Mouse (Mus musculus) thymus, postnatal 4 days (tissue): ENCODE measurements at regions not wholly inside any gene's neighbourhood (a gene's known extent, or its start where the extent isn't known, plus 50 kb on each side); places are given as distances from the start of the nearest gene placed in this dataset.
A peak's percentile ranks its signal among the peaks of the same experiment; 100 is the strongest.
"Not testable (repeated sequence)": the region's sequence is repeated elsewhere in the genome, so short reads cannot be mapped to it uniquely, and the experiment has no call there.

Source experiments
- DNase-seq: peaks from one replicate; pipeline ENCODE4 v3.0.0; 2021

DNA sequence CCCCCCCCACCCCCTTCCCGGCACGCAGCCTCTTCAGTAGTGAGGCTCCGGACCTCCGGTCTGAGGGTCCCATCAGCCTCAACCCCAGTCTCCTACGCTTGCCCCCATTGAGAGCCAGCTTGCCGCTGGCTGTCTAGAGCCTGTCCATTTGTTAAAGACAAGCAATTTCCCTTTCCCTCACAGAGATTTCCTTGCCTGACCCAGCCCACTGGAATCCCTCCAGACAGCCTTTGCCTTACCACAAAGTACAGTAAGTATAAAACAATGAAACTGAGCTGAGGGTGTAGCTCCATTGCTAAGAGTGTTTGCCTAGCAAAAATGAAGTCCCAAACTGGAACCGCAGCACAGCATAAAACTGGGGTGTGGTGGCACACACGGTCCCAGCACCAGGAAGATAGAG lies 252.4 kb upstream of the Jarid2 start:
- no peak for DNase-seq

DNA sequence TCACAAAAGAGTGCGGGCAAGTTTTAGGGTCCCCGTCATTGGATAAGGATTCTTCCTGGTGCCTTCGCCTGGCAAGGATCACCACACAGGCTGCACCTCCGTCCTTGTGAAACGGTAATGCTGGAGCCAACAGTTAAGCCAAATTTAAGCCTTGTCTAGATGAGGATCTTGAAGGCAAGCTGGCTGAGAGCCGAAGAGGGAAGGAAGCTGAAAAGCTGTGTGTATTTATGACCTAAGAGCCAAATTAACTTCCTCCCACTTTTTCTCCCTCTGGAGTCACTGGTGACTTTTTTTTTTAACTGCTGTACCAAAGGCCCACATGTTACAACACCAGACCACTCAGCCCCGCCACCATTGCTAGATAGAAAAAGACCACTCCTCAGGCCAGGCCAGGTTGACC lies 249.1 kb upstream of the Jarid2 start:
- no peak for DNase-seq

DNA sequence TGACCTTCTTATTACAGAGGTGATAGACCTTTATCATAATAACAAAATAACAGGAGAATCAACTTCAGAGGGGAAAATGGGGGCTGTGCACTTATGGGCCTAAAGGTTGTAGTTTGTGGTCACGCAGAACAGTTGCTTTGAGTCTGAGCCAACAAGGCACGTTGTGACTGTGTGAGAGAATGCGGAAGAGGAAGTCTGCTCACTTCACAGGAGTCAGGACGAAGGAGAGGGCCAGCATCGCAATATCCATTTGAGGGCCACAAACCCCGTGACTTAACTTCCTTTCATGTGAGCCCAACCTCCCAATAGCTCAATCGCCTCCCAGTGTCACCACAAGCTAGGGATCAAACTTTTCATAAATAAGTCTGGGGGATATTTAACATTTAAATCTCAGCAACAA lies 246.6 kb upstream of the Jarid2 start:
- no peak for DNase-seq

DNA sequence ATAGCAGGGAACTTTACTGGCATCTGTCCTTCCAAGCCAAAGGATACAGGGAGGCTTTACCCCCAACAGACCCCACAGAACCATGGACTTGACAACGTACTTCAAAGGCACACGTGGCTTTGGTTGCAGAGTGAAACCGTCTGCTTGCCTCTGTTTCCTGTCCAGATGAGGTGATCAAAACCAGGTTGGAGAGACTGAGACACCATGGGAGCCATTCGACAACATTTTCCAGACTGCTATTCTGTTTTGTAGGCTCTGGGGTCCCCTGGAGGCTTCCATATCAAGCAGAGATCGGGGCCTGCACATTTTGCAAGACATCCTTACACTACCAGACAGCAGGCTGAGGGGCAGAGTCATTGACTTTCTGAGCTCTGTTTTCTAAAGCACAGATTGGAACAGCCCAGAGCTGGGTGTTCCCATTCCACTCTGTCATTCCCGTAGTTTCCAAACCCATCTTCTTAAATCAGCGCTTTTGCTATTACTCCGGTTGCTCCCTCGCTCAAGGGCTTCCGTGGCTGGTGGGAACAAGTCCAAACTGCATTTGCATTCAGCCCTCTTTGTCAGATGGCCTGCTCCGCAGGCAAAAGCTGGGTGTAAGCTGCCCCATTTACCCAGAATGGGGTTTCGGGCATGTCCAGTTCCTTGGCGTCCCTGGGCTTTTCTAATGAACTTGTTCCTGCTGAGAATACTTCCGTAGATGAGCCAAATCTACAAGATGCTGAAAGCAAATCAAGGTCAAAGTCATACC lies 244.5 kb upstream of the Jarid2 start:
- DNase-seq, result no peak

DNA sequence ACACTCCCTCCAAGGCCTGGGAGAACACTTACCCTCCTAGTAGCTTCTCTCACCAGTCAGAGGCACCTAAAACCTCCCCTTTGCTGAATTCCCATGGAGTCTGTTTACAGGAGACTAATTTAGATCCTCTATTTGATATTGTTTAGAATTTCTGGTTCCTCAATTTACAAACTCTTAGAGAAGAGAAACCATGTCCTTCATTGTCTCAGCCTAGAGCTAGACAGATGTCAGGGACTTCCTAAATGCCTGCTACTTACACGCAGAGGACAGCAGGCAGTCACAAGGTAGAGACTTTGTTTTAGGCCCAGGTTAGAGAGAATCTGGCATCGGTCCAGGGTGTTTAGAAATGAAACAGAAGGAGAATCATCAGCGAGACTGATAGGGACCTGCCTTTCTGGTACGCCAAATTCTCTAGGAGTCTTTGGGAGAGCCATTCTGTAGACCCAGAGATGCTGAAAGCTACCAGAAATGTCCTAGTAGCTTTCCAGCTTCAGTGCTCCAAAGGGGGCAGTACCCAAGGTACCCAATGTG lies 238.3 kb upstream of the Jarid2 start:
- no peak for DNase-seq

DNA sequence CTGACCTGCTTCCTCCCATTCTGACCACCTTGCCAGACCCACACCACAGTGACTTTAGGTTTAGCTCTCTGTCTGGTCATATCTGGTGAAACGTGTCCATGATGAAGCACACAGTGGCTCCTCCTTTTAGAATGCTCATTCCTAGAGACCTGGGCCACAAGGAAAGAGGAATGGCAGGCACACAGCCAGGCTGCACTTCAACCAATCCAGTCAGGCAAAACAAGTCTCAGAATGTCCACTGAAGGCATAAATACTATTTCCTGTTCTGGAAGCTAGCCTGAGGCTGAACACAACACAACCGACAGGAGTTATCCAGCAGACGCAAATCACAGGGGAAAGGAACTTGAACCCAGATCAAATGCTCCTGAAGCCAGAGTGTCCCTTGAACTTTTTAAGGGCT lies 235.4 kb upstream of the Jarid2 start:
- DNase-seq, result no peak

DNA sequence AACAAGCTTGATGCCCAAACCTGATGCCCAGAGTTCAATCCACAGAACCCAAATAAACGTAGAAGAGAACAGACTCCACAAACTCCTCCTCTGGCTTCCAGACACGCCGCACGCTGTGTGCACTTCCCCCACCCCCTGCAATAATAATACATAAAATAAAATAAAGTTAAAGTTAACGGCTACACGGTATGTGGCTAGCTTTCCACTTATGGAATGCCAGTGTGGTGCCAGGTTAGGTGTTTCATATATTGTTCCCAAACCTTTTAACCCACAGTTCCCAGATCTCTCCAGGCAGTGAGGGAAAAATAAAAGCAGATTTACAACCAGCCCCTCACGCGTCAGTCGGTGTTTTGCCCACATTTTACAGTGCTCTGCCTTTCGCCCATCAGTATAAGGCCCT lies 233.8 kb upstream of the Jarid2 start:
- no peak for DNase-seq

DNA sequence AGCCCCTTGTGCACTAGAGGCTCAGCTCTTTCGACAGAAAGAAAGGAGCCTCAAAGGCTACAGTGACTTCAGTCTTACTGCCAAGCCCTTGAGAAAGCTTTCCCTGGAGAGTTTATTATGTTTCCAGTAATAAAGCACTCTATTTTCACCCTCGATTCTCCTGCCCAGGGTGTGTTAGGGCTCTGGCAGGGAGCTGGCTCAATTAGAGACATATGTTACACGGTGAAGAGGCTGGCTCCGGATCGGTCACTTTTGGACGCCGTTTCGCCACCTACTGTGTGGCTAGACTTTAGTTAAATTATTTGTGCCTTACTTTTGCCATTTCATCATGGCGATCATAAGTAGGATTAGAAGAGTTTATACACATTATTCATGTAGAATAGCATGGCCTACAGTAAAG lies 232.7 kb upstream of the Jarid2 start:
- no peak for DNase-seq

DNA sequence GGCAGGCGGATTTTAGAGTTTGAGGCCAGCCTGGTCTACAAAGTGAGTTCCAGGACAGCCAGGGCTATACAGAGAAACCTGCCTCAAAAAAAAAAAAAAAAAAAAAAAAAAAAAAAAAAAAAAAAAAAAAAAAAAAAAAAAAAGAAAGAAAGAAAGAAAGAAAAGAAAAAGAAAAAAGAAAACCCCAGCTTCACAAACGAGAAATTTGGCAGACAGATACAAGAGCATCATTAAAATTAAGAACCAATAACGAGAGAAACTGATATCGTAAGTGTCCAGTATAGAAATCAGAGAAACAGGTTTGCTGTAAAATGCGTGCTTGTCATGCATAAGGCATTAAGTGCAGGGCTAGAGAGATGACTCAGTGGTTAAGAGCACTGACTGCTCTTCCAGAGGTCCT lies 228.4 kb upstream of the Jarid2 start:
- DNase-seq, result not testable (repeated sequence)

DNA sequence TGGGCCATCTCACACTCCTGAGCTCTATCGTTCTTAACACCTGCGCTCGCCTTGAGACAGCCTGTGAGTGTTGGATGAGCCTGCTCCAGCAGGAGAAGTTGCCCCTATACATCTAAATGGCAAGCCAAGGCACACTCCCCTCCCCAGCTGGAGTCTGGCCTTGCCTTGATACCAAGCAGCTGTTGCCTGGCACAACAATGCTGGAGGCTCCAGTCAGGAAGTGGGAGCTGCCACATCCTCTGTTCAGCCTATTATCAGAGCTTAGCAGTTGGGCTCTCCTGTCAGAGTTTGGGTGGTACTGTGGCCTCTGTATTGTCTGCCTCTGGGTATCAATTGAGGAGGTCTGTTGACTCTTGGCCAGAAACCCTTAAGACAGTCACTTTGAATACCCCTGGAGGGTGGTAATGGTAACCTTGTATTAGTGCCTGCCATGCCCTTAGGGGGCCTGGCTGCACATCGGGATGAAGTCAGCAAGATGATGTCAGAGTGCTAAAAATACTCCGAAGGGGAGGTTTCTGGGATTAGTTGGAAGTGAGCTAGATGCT lies 227.4 kb upstream of the Jarid2 start:
- DNase-seq, result peak; percentile 68

DNA sequence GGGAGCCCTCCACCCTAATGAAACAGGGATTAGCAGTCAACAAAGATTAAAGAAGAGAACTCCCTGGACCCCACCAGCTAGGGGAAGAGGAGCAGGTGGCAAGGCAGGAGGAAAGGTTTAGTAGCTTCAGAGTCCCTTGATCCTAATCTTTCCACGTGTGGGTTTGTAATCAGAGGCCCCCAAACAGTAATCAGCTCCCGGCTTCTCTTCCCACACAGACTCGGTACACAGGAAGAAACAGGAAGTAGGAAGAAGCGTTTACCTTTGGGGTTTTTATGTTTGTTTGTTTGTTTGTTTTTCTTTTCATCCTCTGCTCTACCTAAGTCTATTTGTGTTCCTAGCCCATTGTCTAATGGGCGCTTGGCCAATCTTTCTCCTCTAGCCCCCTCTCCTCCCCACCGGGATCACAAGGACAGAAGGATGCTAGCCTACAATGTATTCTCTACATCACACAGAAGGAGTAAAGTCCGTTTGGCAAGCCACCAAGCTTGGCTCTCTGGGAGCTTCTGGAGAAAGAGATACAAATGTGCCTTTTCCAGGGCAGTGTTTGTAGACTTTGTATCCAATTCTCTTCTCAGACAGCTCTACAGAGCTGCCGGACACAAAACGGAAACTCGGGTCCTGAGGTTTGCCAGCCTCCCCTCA lies 226.5 kb upstream of the Jarid2 start:
- no peak for DNase-seq

DNA sequence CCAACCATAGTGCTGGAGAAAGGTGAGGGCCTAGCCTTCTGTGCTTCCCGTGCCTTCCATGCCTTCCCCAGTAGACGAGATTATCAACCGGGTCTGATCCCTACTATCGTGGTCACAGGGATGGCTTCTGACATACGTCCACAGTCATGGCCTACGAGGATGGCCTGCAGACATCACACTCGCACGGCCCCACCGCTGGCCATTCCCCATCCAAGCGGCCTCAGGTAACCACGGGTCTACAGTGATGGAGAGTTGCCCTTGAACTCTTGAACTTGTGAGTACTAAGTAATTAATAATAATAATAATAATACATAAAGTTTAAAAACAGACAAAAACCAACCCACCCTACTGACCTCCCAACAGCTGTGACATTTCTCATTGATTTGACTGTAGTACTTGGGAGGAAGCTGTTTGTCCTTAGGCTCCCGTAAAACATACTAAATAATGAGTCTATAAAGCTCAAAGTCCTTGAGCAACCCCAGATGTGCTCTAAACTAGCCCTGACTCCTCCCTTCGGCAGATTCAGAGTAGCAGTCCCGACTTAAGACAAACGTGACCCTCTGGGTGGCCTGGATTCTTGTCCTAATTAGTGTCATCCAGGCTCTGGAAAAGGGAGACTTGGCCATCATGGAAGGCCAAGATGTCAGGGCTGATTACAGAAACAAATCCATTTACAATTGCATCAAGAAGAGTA lies 225.9 kb upstream of the Jarid2 start:
- no peak for DNase-seq

DNA sequence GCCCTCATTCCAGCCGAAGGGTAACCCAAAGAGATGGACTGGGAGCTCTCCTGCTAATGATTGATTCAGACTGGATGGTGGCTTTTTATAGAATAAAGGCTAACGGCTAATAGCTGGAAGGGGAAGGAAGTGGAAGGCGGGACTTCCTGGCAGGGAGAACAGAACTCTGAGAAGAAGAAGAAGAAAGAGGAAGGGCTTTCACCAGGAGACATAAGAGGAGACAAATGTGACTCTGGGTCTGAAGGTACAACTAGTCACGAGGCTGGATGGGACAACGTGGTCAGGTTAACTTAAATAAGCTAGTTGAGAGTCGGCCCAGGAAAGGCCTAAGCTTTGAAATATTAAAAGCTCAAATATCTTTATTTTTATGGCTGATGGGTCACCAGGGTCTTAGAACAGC lies 224.8 kb upstream of the Jarid2 start:
- no peak for DNase-seq

DNA sequence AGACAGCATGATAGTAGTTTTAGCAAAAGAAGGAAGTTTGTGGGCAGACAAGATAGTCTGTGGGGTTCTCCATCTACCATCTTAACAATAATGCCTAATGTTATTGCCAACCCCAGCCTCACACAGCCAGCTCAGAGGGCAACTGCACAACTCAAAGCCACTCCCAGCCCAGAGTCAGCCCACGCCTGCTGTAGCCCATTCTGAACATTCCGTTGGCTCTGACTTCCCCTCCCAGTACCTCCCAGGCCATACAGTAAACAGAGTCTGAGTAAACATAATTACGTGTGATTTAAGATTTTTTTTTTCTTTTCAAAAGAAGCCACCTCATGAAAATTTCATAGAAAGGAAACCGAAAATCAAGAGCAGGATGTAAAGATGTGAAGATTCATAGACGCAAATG lies 222.3 kb upstream of the Jarid2 start:
- no peak for DNase-seq

DNA sequence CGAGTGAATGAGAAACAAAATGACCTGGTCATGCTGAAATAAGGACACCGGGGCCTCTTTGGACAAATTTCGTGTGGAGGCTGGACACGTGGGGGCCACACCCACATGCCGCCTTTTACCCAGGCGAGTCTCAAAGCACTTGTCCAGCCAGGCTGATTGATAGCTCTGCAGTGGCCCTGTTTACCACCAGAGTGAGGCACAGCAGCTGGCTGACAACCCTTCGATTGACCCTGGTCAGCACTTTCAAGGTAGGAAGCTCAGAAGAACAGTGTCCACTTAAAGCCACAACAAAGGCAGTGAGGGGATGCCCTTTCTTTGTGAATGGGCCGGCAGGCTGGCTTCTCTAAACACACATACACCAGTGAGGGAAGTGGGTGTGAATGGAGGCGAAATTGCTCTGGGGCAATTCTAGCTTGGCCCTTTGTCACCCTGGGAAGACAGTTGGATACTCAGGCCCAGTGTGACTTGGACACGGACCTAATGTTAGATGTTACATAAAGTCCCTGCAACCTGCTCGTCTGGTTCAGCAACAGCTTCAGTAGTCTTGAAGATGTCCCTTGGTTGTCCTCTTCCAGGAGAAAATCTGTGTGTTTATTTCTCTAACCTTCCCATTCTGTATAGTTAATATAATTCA lies 219.6 kb upstream of the Jarid2 start:
- no peak for DNase-seq

DNA sequence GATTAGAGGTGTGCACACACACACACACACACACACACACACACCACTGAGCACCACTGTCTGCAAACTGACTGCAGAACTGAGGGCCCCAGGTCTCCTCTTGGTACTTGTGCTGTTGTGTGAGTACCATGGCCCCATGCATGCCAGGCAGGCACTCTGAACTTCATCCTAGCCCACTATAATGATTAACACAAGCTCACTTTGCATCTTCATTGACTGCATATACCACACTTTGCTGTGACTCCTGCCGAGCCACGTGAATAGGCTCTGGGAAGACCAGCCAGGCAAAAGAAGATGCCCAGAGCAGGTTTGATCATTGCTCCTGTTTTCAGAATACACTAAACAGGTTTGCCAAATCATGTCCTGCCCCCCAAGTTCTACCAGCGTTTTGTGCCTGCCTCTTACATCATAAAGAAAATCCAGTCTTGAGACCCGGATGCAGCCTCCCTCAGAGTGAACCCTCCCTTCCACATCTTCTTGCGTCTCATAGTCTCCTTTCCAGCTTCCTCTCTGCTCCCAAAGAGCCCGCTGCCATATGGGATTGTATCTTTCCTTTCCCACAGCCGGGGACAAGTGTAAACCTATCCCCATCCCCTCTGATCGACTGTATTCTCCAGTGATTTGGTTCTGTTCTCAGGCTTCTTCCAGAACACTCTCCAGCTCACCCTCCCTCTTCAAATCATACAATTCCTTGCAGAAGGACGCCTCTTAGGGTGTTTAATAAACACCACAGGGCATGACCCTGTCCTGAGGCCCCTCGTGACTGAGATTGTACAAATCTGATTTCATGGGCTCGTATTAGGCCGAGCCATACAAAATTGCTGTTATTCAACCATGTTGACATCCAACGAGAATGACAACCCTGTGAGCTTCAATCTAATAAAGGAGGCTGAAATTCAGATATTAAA lies 215.6 kb upstream of the Jarid2 start:
- no peak for DNase-seq

DNA sequence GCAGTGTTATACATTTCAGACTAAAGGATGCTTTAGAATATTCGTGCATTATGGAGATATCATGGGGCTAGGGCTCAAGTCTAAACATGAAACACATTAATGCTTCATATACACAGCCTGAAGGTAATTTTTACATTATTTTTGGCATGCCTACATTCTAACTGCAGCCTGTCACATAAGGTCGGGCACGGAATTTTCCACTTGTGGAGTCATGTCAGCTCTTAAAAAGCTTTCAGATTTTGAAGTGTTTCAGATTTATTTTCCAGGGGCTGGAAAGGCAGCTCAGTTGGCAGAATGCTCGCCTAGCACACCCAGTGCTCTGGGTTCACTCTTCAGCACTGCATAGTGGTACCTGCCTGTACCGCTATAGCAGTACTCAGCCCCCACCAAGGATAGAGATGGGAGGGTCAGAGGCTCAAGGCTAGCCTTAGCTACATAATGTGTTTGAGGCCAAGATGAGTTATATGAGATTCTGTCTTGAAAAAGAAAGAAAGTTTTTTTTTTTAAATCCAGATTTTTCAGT lies 214.6 kb upstream of the Jarid2 start:
- DNase-seq, result no peak

DNA sequence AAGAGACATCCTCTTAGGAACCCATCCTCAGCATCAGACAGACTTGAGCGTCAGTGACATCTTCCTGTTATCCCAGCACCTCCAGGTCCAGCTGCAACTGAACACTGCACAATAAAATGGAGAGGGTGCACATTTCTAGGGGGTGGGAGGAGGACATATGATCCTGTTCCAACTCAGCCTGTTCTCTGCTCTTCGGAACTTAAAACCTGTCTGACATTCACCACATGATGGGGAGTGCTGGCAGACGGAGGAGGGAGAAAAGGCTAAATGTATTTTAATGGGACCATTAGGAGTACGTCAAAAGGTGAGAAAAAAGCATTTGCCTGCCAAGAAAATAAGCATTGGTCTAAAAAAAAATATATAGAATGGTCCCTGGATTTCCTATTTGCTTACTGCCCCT lies 212.4 kb upstream of the Jarid2 start:
- DNase-seq, result no peak

DNA sequence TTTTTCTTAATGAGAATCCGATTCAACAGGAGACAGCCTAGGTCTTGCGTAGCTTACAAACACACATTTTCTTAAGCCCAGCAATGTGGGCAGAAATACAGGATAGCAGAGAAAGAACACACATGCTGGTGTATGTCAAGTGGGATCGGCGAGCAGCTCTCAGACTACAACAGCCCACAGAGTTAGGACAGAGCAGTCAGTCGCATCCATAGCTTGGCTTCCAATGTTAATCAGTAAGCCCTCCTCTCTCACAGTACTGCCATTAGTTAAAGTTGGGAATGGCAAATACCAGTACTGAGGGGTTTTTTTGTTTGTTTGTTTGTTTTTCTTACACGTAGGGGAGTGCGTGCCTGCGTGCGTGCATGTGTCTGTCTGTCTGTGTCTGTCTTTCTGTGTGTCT lies 212.0 kb upstream of the Jarid2 start:
- DNase-seq, result no peak

DNA sequence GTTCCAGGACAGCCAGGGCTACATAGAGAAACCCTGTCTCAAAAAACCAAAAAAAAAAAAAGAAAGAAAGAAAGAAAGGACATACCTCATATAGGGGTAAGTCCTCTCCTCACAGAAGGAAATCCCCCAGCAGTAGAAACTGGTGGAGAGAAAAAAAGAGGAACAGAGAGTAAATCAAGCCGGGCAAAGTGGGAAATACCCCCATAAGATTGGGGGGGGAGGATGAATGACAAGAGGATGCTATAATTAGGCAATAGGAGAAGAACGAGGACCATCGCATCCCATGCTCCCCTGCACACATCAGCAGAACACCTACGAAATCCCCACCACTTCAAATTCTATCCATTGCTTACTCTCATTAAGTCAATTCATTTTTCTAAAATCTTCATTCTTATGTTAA lies 211.1 kb upstream of the Jarid2 start:
- DNase-seq, result no peak

DNA sequence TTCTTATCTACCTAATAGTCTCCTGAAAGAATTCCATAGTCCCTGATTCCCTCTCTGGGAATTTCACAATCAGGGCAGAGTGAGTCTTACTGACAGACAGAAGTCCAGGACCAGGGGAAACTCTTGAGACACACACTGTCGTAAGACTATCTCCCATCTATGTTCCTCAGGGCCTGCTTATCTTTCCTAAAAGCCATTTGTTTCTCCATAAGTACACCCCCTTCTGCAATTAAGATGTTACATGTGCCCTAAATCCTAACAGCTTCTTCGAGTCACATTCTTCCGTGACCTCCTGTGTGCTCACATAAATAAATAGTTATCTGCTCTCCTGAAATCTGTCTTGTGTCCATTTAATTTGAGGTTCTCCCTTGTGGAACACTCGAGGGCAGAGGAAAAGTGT lies 205.8 kb upstream of the Jarid2 start:
- DNase-seq, result no peak
